In genomic region chr5:124095077-124095581, GRCm38 (mm10) we compare ENCODE assay signal across 8 mouse cellular contexts. TPM values are rescaled to one million over a fixed set of nuclear protein-coding genes. Genes with fewer than 3 reads are reported as not detected.
DNase-seq lines count a peak whose midpoint lies in the region; ATAC-seq and TF ChIP-seq lines count a peak whose summit lies in the region.

No protein-coding gene starts in this region.

- peak overlapping the region; percentile 86 for H3K9ac ChIP-seq in heart, adult 2 months (ENCODE audit: low read depth, low read length)
- peak overlapping the region; percentile 28; the same call in 1 of the 2 replicates for H3K9ac ChIP-seq in ES-E14 (ENCODE audit: insufficient read depth, low read depth, low read length, poor library complexity, severe bottlenecking)
- H3K9ac ChIP-seq in intestine, embryonic 16.5 days (ENCODE audit: low read depth, low read length): peak overlapping the region; percentile 69

- no peak for TF ChIP-seq POLR2A in heart, adult 2 months (IDR thresholded peaks at IDR 0.05; ENCODE audit: insufficient read depth, low read depth, low read length)
- no peak for TF ChIP-seq POLR2A in embryonic fibroblast, embryonic 13.5 days (IDR thresholded peaks at IDR 0.05; ENCODE audit: low read depth, low read length)

- no peaks in the 10 kb centered on the region for H3K36me3 ChIP-seq in heart, adult 2 months (ENCODE audit: control insufficient read depth, insufficient read depth, low read length)
- no peaks in the 10 kb centered on the region for H3K36me3 ChIP-seq in ES-E14 (ENCODE audit: control insufficient read depth, insufficient read depth, low read length, poor library complexity, severe bottlenecking)
- H3K36me3 ChIP-seq in intestine, embryonic 16.5 days (ENCODE audit: control insufficient read depth, insufficient read depth, low read length): no peaks in the 10 kb centered on the region
- H3K36me3 ChIP-seq in midbrain, embryonic 10.5 days: no peaks in the 10 kb centered on the region

- H3K4me1 ChIP-seq in heart, adult 2 months (ENCODE audit: control insufficient read depth, insufficient read depth, low read length): peaks cover 2% of the 10 kb centered on the region; the same call in 1 of the 2 replicates
- peaks cover 0 to 7% of the 10 kb centered on the region in 2 experiments; a peak in 1 of 4 replicates for H3K4me1 ChIP-seq in ES-E14 (ENCODE audit: control insufficient read depth in 2 of 2, insufficient read depth in 2 of 2, low read length in 2 of 2, poor library complexity in 1 of 2)
- H3K4me1 ChIP-seq in embryonic fibroblast, embryonic 13.5 days (ENCODE audit: control insufficient read depth, insufficient read depth, low read length): no peaks in the 10 kb centered on the region
- H3K4me1 ChIP-seq in intestine, embryonic 16.5 days (ENCODE audit: control insufficient read depth, insufficient read depth, low read length): peaks cover 13% of the 10 kb centered on the region
- H3K4me1 ChIP-seq in midbrain, embryonic 10.5 days: peaks cover 19% of the 10 kb centered on the region

- DNase-seq in heart, adult 2 months: no peak
- no peak for DNase-seq in heart, postnatal 4 days
- no peak for DNase-seq in ES-E14 (ENCODE audit: low read depth, low spot score)
- peak; percentile 32 for DNase-seq in midbrain, embryonic 10.5 days (ENCODE audit: low spot score)
- no peak for DNase-seq in frontal cortex, adult 2 months (ENCODE audit: extremely low spot score in 1 of 2, low spot score in 1 of 2)
- DNase-seq in adrenal gland, postnatal 25 days: no peak

- H3K4me3 ChIP-seq in heart, adult 2 months: peak overlapping the region; percentile 71
- H3K4me3 ChIP-seq in ES-E14 (ENCODE audit: insufficient read depth in 1 of 2, low read depth in 1 of 2, low read length in 2 of 2, poor library complexity in 1 of 2, severe bottlenecking in 1 of 2): peak overlapping the region; percentile 60 to 76
- H3K4me3 ChIP-seq in embryonic fibroblast, embryonic 13.5 days (ENCODE audit: insufficient read depth, low read length): peak overlapping the region; percentile 39
- H3K4me3 ChIP-seq in intestine, embryonic 16.5 days (ENCODE audit: low read length): peak overlapping the region; percentile 61
- H3K4me3 ChIP-seq in midbrain, embryonic 10.5 days: peak overlapping the region; percentile 56

- no peaks in the 10 kb centered on the region for H3K9me3 ChIP-seq in ES-E14 (ENCODE audit: control insufficient read depth, insufficient read depth, low read depth, low read length)
- no peaks in the 10 kb centered on the region for H3K9me3 ChIP-seq in intestine, embryonic 16.5 days (ENCODE audit: control insufficient read depth, low read length)
- H3K9me3 ChIP-seq in midbrain, embryonic 10.5 days (replicated peaks): no peaks in the 10 kb centered on the region

- peak; percentile 41 for ATAC-seq in intestine, embryonic 16.5 days

- H3K27me3 ChIP-seq in heart, adult 2 months (ENCODE audit: control insufficient read depth, insufficient read depth, low read length): no peaks in the 10 kb centered on the region
- H3K27me3 ChIP-seq in intestine, embryonic 16.5 days (replicated peaks; ENCODE audit: control insufficient read depth, insufficient read depth, low read length): no peaks in the 10 kb centered on the region
- peaks cover 30% of the 10 kb centered on the region for H3K27me3 ChIP-seq in midbrain, embryonic 10.5 days (ENCODE audit: low read depth, poor library complexity, severe bottlenecking)

- H3K27ac ChIP-seq in heart, adult 2 months: peak overlapping the region; percentile 86
- no peak overlapping the region for H3K27ac ChIP-seq in ES-E14 (ENCODE audit: insufficient read depth, low read depth, low read length, poor library complexity, severe bottlenecking)
- H3K27ac ChIP-seq in embryonic fibroblast, embryonic 13.5 days (ENCODE audit: insufficient read depth, low read length): no peak overlapping the region
- H3K27ac ChIP-seq in intestine, embryonic 16.5 days (ENCODE audit: low read length): no peak overlapping the region
- H3K27ac ChIP-seq in midbrain, embryonic 10.5 days (replicated peaks): peak overlapping the region; percentile 42; the same call in 1 of the 2 replicates

- H3K79me2 ChIP-seq in heart, adult 2 months (replicated peaks; ENCODE audit: control insufficient read depth, insufficient read depth, low read length): no peaks in the 10 kb centered on the region

- in situ Hi-C loops in ES-E14 (cut with MboI; ENCODE audit: low sequenced_read_pairs in 2 of 2, unreplicated experiment in 2 of 2): no loop called here

- intact Hi-C loops in heart, adult 2 months (cut with DNase I): no loop called here

- WGBS in heart, adult 2 months: 19% methylated on average over 19 of the region's 19 CpGs
- WGBS in intestine, embryonic 16.5 days: 12% methylated on average over 19 of the region's 19 CpGs
- WGBS in midbrain, embryonic 10.5 days: 12% methylated on average over 19 of the region's 19 CpGs

- TF ChIP-seq EP300 in heart, adult 2 months (IDR thresholded peaks at IDR 0.05; ENCODE audit: insufficient read depth, low read depth, low read length): no peak

- H3K4me2 ChIP-seq in intestine, embryonic 16.5 days (ENCODE audit: low read depth, low read length): peak overlapping the region; percentile 95

- no peak for TF ChIP-seq CTCF in heart, adult 2 months (IDR thresholded peaks at IDR 0.05)
- no peak for TF ChIP-seq CTCF in embryonic fibroblast, embryonic 13.5 days (IDR thresholded peaks at IDR 0.05; ENCODE audit: borderline replicate concordance, insufficient read depth, low read length)

TF ChIP-seq in ES-E14, 5 proteins besides CTCF, POLR2A, EP300 and RAD21:
- no peak for TF ChIP-seq MAFK (IDR thresholded peaks at IDR 0.05; ENCODE audit: insufficient read depth, low read depth, low read length)
- TF ChIP-seq ZNF384 (IDR thresholded peaks at IDR 0.05; ENCODE audit: low read depth, low read length): no peak
- TF ChIP-seq CHD2 (IDR thresholded peaks at IDR 0.05; ENCODE audit: low read depth, low read length): no peak
- TF ChIP-seq HCFC1 (IDR thresholded peaks at IDR 0.05; ENCODE audit: borderline replicate concordance, insufficient read depth, low read length): no peak
- TF ChIP-seq ZC3H11A (IDR thresholded peaks at IDR 0.05; ENCODE audit: borderline replicate concordance, low read depth, low read length): no peak

RNA-seq across cellular contexts. Expression of gene Abcb9, which starts 0.5 kb away (rescaled TPM):
- 1 to 10 TPM; 8.9 to 9.9 TPM for total RNA-seq in heart, adult 2 months (2021)
- polyA plus RNA-seq in heart, adult 2 months (2012; rRNA removed): 7.8 and 10.1 TPM in 2 replicates
- 1 to 10 TPM; 4.9 to 5.5 TPM for total RNA-seq in heart, postnatal 4 days (2021)
- 0.76 and 0.95 TPM in 2 replicates for total RNA-seq in ES-E14 (2012; rRNA removed)
- polyA plus RNA-seq in embryonic fibroblast, embryonic 13.5 days (2011; ENCODE audit: insufficient read length, low read depth, missing spikeins): 2.6 and 3.8 TPM in 2 replicates
- 2.5 and 3.2 TPM in 2 replicates for polyA plus RNA-seq in intestine, embryonic 16.5 days (2015; fragmentation: Nextera tagmentation; extraction: Ambion mirVana)
- 0.54 and 1.1 TPM in 2 replicates for polyA plus RNA-seq in midbrain, embryonic 10.5 days (2016; fragmentation: Nextera tagmentation; extraction: Ambion mirVana)
- polyA plus RNA-seq in frontal cortex, adult 2 months (2012; rRNA removed): 30.2 and 33.3 TPM in 2 replicates
- total RNA-seq in adrenal gland, postnatal 25 days (2021): 10.8 and 11.8 TPM in 2 replicates

RNA-seq across cellular contexts. Expression of gene Ogfod2, which starts 17.0 kb away (rescaled TPM):
- total RNA-seq in heart, adult 2 months (2021): 10 to 100 TPM; 14.6 to 16.4 TPM
- 25.5 and 30.0 TPM in 2 replicates for polyA plus RNA-seq in heart, adult 2 months (2012; rRNA removed)
- total RNA-seq in heart, postnatal 4 days (2021): 10 to 100 TPM; 10.2 to 11.9 TPM
- total RNA-seq in ES-E14 (2012; rRNA removed): 7.8 and 14.0 TPM in 2 replicates
- 9.6 and 12.8 TPM in 2 replicates for polyA plus RNA-seq in embryonic fibroblast, embryonic 13.5 days (2011; ENCODE audit: insufficient read length, low read depth, missing spikeins)
- polyA plus RNA-seq in intestine, embryonic 16.5 days (2015; fragmentation: Nextera tagmentation; extraction: Ambion mirVana): 30.5 and 33.6 TPM in 2 replicates
- 18.1 TPM in 2 replicates for polyA plus RNA-seq in midbrain, embryonic 10.5 days (2016; fragmentation: Nextera tagmentation; extraction: Ambion mirVana)
- 43.2 and 45.3 TPM in 2 replicates for polyA plus RNA-seq in frontal cortex, adult 2 months (2012; rRNA removed)
- total RNA-seq in adrenal gland, postnatal 25 days (2021): 44.7 and 55.0 TPM in 2 replicates

RNA-seq across cellular contexts. Expression of gene Arl6ip4, which starts 20.8 kb away (rescaled TPM):
- total RNA-seq in heart, adult 2 months (2021): 10 to 100 TPM; 34.2 to 41.5 TPM
- polyA plus RNA-seq in heart, adult 2 months (2012; rRNA removed): 16.9 and 17.5 TPM in 2 replicates
- 10 to 100 TPM; 55.1 to 68.4 TPM for total RNA-seq in heart, postnatal 4 days (2021)
- 33.1 and 37.9 TPM in 2 replicates for total RNA-seq in ES-E14 (2012; rRNA removed)
- 46.4 and 57.0 TPM in 2 replicates for polyA plus RNA-seq in embryonic fibroblast, embryonic 13.5 days (2011; ENCODE audit: insufficient read length, low read depth, missing spikeins)
- polyA plus RNA-seq in intestine, embryonic 16.5 days (2015; fragmentation: Nextera tagmentation; extraction: Ambion mirVana): 78.1 and 84.8 TPM in 2 replicates
- polyA plus RNA-seq in midbrain, embryonic 10.5 days (2016; fragmentation: Nextera tagmentation; extraction: Ambion mirVana): 123 and 132 TPM in 2 replicates
- polyA plus RNA-seq in frontal cortex, adult 2 months (2012; rRNA removed): 82.8 and 83.4 TPM in 2 replicates
- 56.9 and 86.5 TPM in 2 replicates for total RNA-seq in adrenal gland, postnatal 25 days (2021)

Comparison
In these comparisons a context has a peak if more than half of its experiments do, and no peak if none do; other contexts are left out.
1. H3K27ac ChIP-seq: peak in heart, adult 2 months (single experiment) and midbrain, embryonic 10.5 days (single experiment); none in ES-E14 (single experiment), embryonic fibroblast, embryonic 13.5 days (single experiment) and intestine, embryonic 16.5 days (single experiment).
2. H3K9ac ChIP-seq: peak in every context shown above with its lines; median percentile 86 in heart, adult 2 months; 69 in intestine, embryonic 16.5 days; 28 in ES-E14.
3. Peak in every context shown above with its lines, with median percentiles within 50 percentile points of each other: H3K4me3 ChIP-seq.